Mouse (Mus musculus): ENCODE measurements around the gene Muc3. TPM values are rescaled to one million over a fixed set of nuclear protein-coding genes. Genes with fewer than 3 reads are reported as not detected.

The Muc3 gene
- 0.19 TPM in 1 of 2 replicates, not detected in the other for polyA plus RNA-seq (2012; rRNA removed; ENCODE audit: low replicate concordance)

GRCm38 (mm10) chr5:137149272-137149882, at the start of gene Muc3:
Gene Muc3, minus strand, starts transcription at chr5:137149322.

GRCm38 (mm10) chr5:137115866-137116847, 33.0 kb downstream of the Muc3 start, which contains the start of gene Trim56:
Gene Trim56, minus strand, starts transcription at chr5:137116209.

Other genes with a start within 250 kb of the Muc3 start
- 15.5 and 16.2 TPM in 2 replicates for gene Ift22, start 241.2 kb downstream of the Muc3 start, polyA plus RNA-seq (2012; rRNA removed; ENCODE audit: low replicate concordance)
- 179 and 203 TPM in 2 replicates for gene Fis1, start 196.0 kb downstream of the Muc3 start, polyA plus RNA-seq (2012; rRNA removed; ENCODE audit: low replicate concordance)
- gene Cldn15, start 182.7 kb downstream of the Muc3 start, polyA plus RNA-seq (2012; rRNA removed; ENCODE audit: low replicate concordance): 45.3 and 109 TPM in 2 replicates
- 127 and 187 TPM in 2 replicates for gene Plod3, start 162.3 kb downstream of the Muc3 start, polyA plus RNA-seq (2012; rRNA removed; ENCODE audit: low replicate concordance)
- gene Znhit1, start 161.3 kb downstream of the Muc3 start, polyA plus RNA-seq (2012; rRNA removed; ENCODE audit: low replicate concordance): 86.1 and 90.2 TPM in 2 replicates
- gene Vgf, start 122.9 kb downstream of the Muc3 start, polyA plus RNA-seq (2012; rRNA removed; ENCODE audit: low replicate concordance): not detected in 2 replicates
- gene Ap1s1, start 103.2 kb downstream of the Muc3 start, polyA plus RNA-seq (2012; rRNA removed; ENCODE audit: low replicate concordance): 81.8 and 101 TPM in 2 replicates
- 7.5 and 24.0 TPM in 2 replicates for gene Serpine1, start 77.1 kb downstream of the Muc3 start, polyA plus RNA-seq (2012; rRNA removed; ENCODE audit: low replicate concordance)
- 11.1 and 20.5 TPM in 2 replicates for gene Trim56, start 33.1 kb downstream of the Muc3 start, polyA plus RNA-seq (2012; rRNA removed; ENCODE audit: low replicate concordance)
- gene Muc3a, start 63.1 kb upstream of the Muc3 start, polyA plus RNA-seq (2012; rRNA removed; ENCODE audit: low replicate concordance): 0.91 and 2.0 TPM in 2 replicates
- 2.0 and 2.2 TPM in 2 replicates for gene Ache, start 138.2 kb upstream of the Muc3 start, polyA plus RNA-seq (2012; rRNA removed; ENCODE audit: low replicate concordance)
- gene Ufsp1, start 145.3 kb upstream of the Muc3 start, polyA plus RNA-seq (2012; rRNA removed; ENCODE audit: low replicate concordance): 10.1 TPM in 2 replicates
- gene Srrt, start 158.4 kb upstream of the Muc3 start, polyA plus RNA-seq (2012; rRNA removed; ENCODE audit: low replicate concordance): 95.3 and 209 TPM in 2 replicates
- 58.7 and 109 TPM in 2 replicates for gene Trip6, start 165.1 kb upstream of the Muc3 start, polyA plus RNA-seq (2012; rRNA removed; ENCODE audit: low replicate concordance)
- 19.7 and 28.1 TPM in 2 replicates for gene Slc12a9, start 184.3 kb upstream of the Muc3 start, polyA plus RNA-seq (2012; rRNA removed; ENCODE audit: low replicate concordance)
- 51.9 and 77.0 TPM in 2 replicates for gene Ephb4, start 200.8 kb upstream of the Muc3 start, polyA plus RNA-seq (2012; rRNA removed; ENCODE audit: low replicate concordance)